Mouse (Mus musculus) gastrocnemius, postnatal 25 days (tissue): ENCODE data around the gene Bcl2l12. TPM values are rescaled to one million over a fixed set of nuclear protein-coding genes. Genes with fewer than 3 reads are reported as not detected.

Source experiments
- DNase-seq: peaks from one replicate; pipeline ENCODE4 v3.0.0; 2022
- total RNA-seq, 2 experiments: library from RNA; stranded (reverse); gene quantifications; 1 replicate in 1 of 2; 2 replicates in 1 of 2; pipeline ENCODE4 v1.2.3; 2021

Gene Bcl2l12
- total RNA-seq, 2 experiments from 2014 or later: 7.4 to 9.6 TPM

- DNase-seq: peak; percentile 96
Measured at GRCm38 (mm10) chr7:45017242-45018061, 18.9 kb upstream of the Bcl2l12 start, which contains the start of gene Rras. TSS of gene Rras (plus strand) at chr7:45017961.

- DNase-seq: no peak
Measured at GRCm38 (mm10) chr7:45016761-45017160, 18.2 kb upstream of the Bcl2l12 start.

- peak; percentile 100 for DNase-seq
Measured at GRCm38 (mm10) chr7:45015957-45016612, 17.6 kb upstream of the Bcl2l12 start, which contains the start of gene Scaf1. TSS of gene Scaf1 (minus strand) at chr7:45016363.

DNA sequence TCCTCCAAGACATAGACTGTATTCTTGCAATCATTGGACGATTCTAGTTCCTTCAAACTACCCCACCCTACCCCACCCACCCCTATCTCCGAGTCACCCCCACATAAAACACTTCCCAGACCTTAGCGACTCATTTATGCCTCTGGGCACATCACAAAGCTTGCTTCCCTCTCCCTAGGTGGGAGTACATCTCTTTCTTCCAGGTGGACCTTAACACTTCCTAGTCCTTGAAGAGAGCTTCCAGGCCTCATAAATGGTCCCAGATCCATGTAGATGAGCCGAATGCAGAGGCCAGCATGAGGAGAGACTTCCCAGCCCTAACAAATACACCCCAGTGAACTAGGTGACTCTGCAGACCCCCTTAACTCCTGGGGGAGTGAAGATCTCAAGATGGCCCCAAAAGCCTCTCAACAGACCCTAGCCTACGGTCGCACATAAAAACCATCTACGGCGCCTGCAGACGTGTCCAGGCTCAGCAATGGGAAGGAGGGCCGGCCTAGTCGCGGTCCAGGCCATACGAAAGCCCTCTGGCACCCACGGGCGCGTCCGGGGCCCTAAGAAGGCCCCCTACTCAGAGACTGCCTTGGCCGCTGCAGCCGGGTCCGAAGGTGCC is 16.9 kb upstream of the Bcl2l12 start:
- no peak for DNase-seq

DNA sequence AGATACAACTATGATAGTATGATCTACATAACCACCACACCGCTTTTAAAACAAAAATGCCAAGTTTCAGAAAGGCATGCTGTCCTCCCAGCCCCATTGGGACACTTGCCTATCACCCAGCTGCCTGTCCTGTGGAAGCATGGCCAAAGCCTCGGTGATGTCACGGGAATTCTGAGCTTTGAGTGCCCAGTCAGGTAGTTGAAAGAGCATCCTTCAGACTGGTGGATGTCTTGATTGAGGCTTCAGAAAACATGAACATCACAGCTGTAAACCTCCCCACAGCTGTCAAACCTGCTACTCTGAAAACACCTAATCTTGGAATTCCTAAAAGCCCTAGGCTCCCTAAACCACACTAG is 15.6 kb upstream of the Bcl2l12 start:
- no peak for DNase-seq

GRCm38 (mm10) chr7:45013366-45014095 is 15.0 kb upstream of the Bcl2l12 start:
- no peak for DNase-seq

DNA sequence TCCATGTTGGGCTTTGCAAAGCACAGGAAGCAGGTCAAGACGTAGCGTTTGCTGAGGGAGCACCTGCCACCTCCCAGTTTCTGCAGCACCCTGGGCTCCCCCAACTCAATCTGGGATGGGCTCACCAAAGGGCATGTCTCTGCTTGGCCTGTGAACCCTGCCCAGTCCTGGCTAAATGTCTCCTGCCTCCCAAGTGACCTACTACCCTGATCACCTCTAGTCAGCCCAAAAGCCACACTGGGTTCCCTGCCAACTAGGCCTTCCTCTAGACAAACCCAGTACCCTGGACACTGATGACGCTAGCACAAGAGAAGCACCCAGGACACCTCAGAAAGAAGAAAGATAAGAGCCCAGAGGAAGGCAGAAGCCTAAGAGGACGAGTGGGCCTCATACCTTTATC is 14.3 kb upstream of the Bcl2l12 start:
- DNase-seq: no peak

DNA sequence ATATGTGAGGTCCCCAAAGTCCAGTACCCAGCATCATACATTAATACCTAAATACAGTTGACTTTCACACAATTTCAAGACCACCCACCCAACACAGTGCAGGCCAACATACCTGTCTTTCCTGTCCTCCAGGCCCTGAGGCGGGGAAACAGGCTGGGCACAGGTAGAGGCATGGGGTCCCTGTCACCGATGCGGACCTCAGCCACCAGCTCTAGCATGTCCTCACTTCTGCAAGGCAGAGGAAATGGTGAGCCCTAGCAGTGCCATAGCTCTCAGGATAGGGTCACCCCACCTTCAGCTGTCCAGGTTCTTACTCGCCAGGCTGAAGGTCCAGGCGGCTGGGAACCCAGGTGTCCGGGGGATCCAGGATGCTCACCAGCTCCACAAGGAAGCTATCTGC is 13.5 kb upstream of the Bcl2l12 start:
- no peak for DNase-seq

GRCm38 (mm10) chr7:45008411-45008810 is 9.9 kb upstream of the Bcl2l12 start:
- DNase-seq: no peak

GRCm38 (mm10) chr7:45007846-45008245 is 9.3 kb upstream of the Bcl2l12 start:
- no peak for DNase-seq

DNA sequence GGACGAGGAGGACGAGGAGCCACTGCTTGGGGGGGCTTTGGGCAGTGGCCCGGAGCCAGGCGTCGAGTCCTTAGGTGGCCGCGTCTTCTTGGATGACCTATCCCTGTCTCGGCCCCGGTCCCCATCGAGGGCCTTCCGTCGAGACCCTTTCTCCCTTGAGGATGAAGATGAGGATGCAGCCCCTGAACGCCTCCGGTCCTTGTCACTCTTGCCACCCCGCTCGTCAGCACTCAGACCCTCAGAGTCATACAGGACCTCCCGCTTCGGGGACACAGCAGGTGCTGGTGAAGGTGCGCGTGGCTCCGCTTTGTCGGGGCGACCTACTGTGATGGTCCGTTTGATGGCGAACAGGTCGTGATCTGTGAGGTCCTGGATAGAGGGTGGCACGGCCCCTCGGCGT is 8.6 kb upstream of the Bcl2l12 start:
- DNase-seq: no peak

DNA sequence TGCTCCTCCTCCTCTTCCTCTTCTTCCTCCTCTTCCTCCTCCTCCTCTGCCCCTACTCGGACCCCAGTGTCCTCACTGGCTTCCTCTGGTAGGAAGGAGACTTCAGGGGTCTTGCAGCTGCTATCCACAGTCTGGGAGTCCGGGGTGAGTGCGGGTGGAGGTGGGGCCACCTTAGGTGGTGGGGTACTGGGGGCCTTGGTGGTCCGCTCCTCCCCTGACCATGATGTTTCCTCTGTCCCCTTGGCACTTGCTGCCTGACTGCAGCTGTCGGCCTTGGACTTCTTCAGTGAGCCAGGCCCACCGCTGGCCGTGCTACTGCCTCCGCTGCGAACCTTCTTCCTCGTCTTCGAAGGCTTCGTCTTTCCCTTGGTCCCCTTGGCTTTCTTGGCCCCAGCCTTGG is 8.0 kb upstream of the Bcl2l12 start:
- no peak for DNase-seq

GRCm38 (mm10) chr7:45005321-45005992 is 6.9 kb upstream of the Bcl2l12 start:
- no peak for DNase-seq

- DNase-seq: no peak
Measured at GRCm38 (mm10) chr7:45004546-45004945, 6.0 kb upstream of the Bcl2l12 start.

- no peak for DNase-seq
Measured at GRCm38 (mm10) chr7:45002440-45002839, 3.9 kb upstream of the Bcl2l12 start.

DNA sequence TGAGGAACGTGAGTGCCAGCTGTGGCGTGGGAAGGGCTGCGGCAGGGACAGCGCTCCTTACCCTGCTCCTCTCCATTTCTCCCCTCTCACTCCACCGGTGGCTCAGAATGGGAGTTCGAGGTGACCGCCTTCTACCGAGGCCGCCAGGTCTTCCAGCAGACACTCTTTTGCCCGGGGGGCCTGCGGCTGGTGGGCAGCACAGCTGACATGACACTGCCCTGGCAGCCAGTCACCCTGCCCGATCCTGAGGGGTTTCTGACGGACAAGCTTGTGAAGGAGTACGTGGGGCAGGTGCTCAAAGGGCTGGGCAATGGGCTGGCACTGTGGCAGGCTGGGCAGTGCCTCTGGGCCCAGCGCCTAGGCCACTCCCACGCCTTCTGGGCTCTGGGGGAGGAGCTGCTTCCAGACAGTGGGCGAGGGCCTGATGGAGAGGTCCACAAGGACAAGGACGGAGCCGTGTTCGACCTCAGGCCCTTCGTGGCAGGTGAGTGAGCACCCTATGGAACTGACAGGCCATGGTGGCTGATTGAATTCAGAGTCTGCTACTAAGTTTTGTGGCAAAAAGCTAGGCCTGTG is 2.1 kb upstream of the Bcl2l12 start:
- no peak for DNase-seq

DNA sequence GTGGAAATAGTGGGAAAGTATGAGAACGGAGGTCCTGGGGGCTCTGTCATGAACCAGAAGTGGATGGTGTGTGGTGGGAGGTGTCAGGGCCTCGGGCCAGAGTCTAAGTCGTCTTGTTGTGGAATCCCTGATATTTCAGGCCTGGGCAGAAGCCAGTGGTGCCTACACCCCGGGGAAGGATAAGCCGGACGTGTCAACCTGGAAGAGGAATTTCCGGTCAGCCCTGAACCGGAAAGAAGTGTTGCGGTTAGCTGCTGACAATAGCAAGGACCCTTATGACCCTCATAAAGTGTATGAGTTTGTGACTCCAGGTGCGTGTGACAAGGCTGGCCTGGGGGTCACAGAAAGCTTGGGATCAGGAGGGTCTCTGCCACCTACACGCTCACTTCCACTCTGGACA is 1.2 kb upstream of the Bcl2l12 start:
- no peak for DNase-seq

DNA sequence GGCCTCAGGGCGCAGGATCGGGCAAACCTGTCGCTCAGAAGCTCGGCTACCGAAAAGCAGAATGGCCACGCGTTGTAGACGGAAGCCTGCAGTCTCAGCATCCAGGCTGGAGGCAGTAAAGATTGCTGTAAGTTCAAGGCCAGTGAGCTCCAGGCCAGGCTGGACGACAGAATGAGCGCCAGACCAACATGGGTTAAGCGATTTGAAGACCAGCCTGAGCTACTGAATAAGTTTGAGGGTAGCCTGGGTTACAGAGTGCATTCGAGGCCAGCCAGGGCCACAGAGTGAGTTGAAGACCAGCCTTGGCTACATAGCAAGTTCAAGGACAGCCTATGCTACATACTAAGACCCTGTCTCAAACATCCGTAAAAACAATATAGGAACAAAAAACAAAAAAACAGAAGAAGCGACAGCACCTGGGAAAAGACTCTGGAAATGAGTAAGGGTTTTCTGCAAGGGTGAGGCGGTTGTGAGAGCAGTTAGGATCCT is 528 bp downstream of the Bcl2l12 start:
- no peak for DNase-seq

GRCm38 (mm10) chr7:44997231-44997939 is 1.1 kb downstream of the Bcl2l12 start, which contains the start of gene Irf3:
TSS of gene Irf3 (plus strand) at chr7:44997648.
- DNase-seq: peak; percentile 93

- no peak for DNase-seq
Measured at GRCm38 (mm10) chr7:44996672-44997071, 1.8 kb downstream of the Bcl2l12 start.
